Mouse (Mus musculus) CD4-positive helper T cell, adult 2 months (primary cell): ENCODE measurements around the gene Psg18.
"Not testable (repeated sequence)": the region's sequence is repeated elsewhere in the genome, so short reads cannot be mapped to it uniquely, and the experiment has no call there.

Experiments
- DNase-seq: peaks from one replicate; pipeline ENCODE4 v3.0.0-alpha.2; 2012; ENCODE audit warnings: low read depth, missing footprints, low spot score

The Psg18 gene

DNA sequence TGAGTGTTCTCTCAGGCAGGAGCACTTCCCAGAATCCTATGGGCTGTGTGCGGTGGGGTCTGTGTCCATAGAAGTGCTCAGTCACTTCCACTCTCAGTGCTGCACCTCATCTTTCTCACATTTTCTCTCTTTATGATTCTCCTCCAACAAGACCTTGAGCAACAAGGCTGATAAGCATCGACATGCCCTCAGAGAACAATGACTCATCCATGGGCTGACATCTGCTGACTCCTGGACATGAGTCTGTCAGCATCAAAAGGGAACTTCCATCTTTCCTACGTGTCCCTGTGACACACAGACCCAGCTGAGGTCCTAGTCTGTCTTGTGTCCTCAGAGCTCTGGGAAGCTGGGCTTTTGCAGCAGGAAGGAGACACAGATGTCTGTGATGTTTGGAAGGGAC, at the start of gene Psg18:
Gene Psg18, minus strand, starts transcription at position 101 of the 400 bp plus-strand sequence.
- DNase-seq: not testable (repeated sequence)

DNA sequence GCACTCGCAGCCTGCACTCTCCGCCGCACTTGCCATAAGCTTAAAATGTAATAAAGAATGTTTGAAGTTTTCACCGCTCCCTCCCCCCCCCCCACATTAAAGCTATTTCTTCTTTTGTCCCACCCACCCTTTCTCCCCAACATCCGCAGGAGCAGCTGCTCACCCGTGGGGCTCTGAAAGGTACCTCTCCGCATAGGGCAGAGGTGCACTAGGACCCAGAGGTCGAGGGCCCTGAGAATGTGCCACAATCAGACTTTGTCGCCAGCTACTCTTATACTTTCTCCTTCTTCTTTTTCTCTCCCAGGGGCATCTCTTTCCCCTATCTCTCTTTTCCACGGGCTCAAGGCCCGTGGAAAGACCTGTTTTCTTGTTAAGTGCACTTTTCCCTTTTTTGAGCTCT, 48.6 kb upstream of the Psg18 start:
- DNase-seq: no peak

DNA sequence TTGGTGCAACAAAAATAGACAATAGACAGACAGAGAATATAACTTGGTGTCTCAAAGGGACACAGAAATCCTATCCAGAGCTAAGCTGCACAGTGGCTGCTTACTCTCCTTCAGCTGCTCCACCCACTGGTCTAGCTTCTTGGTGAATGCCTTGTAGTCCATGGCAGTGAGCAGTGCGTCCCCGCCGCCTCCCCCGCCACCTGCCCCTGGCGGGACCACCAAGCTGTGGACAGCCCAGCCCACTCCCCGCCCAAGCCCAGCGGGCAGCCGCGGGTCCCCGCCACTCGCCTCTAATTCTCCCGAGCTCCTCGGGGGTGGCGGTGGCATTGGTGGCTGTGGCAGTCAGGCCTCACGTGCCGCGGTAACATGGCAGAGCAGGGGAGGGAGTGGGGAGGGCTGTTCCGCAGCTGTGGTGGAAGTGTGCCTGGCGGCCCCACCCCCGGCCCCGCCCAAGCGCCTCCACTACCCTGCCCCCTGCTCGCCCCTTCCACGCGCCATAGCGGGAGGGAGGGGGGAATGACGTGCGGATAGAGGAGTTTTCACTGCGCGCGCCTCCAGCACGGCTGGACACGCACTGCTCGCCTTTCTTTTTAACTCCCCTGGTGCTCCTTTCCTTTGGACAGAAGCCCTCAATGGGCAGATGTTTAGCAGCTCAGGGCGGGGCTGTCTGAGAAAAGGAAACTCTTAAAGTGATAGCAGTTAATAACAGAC, 47.9 kb upstream of the Psg18 start:
- DNase-seq: no peak

DNA sequence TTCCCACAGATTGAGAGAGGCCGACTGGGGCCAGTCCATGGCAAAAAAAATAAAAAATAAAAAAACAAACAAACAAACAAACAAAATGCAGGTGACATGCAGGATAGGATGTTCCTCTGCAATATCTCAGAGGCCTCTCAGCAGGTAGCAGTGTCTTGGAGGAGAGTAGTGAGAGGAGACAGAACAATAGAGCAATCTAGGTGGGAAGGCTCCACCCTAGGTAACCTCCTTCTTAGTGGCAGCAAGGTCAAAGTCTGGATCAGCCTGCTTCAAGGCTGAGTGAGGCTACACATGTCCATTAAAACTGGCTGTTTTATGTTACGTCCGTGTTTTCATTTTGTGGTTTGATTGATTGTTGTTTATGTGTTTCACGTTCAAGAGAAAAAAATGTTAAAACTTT, 36.7 kb upstream of the Psg18 start:
- DNase-seq: not testable (repeated sequence)

DNA sequence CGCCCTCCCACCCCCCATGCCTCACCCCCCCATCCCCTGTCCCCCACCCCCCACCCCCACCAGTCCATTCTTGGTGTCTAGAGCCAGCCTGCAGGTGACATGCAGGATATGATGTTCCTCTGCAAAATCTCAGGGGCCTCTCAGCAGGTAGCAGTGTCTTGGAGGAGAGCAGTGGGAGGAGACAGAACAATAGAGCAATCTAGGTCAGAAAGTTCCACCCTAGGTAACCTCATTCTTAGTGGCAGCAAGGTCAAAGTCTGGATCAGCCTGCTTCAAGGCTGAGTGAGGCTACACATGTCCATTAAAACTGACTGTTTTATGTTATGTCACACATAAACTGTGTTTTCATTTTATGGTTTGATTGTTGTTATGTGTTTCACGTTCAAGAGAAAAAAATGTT, 23.5 kb upstream of the Psg18 start:
- no peak for DNase-seq

DNA sequence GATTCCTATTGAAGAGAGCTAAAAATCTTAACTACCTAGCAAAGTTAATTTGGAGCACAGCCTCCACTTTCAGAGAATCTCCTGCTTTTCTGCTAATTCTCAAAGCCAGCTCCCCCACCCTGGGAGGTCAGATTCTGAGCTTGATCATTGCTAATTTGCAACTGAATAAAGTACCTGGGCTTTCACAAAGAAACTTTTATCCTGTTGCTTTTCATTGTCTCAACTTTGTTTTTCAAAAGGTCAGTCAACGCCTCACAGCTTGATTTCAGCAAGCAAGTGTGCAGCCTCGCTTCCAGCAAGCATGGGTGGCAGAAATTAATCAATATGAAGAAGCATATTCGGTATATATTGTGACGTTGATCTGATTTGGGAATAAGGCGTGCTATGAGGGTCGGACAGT, 19.4 kb downstream of the Psg18 start:
- DNase-seq: not testable (repeated sequence)
